Mouse (Mus musculus) CH12.LX (cell line): Measurements from ENCODE around the gene Cdc14a. TPM values are rescaled to one million over a fixed set of nuclear protein-coding genes. Genes with fewer than 3 reads are reported as not detected.
A peak's percentile ranks its signal among the peaks of the same experiment; 100 is the strongest.

Experiments
- DNase-seq: peaks from one replicate; pipeline ENCODE4 v3.0.0-alpha.2; 2013; ENCODE audit errors: extremely low read depth
- H3K27ac ChIP-seq: 2 replicates; pipeline ENCODE4 v1.5.1; 2012; ENCODE audit warnings: low read depth, mild to moderate bottlenecking, control low read depth, moderate library complexity; ENCODE audit not compliant: insufficient read depth
- H3K27me3 ChIP-seq: replicated peaks from 2 replicates; pipeline ENCODE3; 2012; ENCODE audit warnings: inconsistent platforms
- H3K36me3 ChIP-seq, 2 experiments: replicated peaks in 1 of 2; 2 replicates each; pipeline versions ENCODE3 to v1.6.1; 2012; ENCODE audit warnings: inconsistent platforms in 1 of 2, low read length in 1 of 2, mild to moderate bottlenecking in 1 of 2, mixed read lengths in 1 of 2, moderate library complexity in 1 of 2; ENCODE audit not compliant: control insufficient read depth in 1 of 2, insufficient read depth in 1 of 2
- H3K4me1 ChIP-seq, 2 experiments: 2 replicates each; pipeline ENCODE4 v1.6.1; 2012; ENCODE audit warnings: inconsistent platforms in 1 of 2, moderate library complexity in 1 of 2; ENCODE audit not compliant: insufficient read depth in 2 of 2, control insufficient read depth in 1 of 2
- H3K4me2 ChIP-seq: 2 replicates; pipeline ENCODE4 v1.6.1; 2012; ENCODE audit warnings: low read depth, mild to moderate bottlenecking, control low read depth; ENCODE audit not compliant: poor library complexity, insufficient read depth, severe bottlenecking
- H3K4me3 ChIP-seq, 3 experiments: fragments of 150-350 bp in 1 of 3; sonication (generic) in 1 of 3; replicated peaks in 1 of 3; 2 replicates each; pipeline versions ENCODE3 to v1.5.1; 2011 to 2012; ENCODE audit warnings: low read depth in 2 of 3, low read length in 2 of 3, mild to moderate bottlenecking in 2 of 3, moderate library complexity in 2 of 3, control low read depth in 1 of 3, improper control_type of control experiment in 1 of 3, inconsistent platforms in 1 of 3, mixed read lengths in 1 of 3; ENCODE audit not compliant: poor library complexity in 1 of 3
- H3K79me2 ChIP-seq: replicated peaks from 2 replicates; pipeline ENCODE4 v1.6.1; 2012; ENCODE audit warnings: mild to moderate bottlenecking, moderate library complexity; ENCODE audit not compliant: control insufficient read depth, poor library complexity, insufficient read depth, severe bottlenecking; ENCODE audit errors: extremely low read depth
- H3K9ac ChIP-seq: 2 replicates; pipeline ENCODE4 v1.6.1; 2012; ENCODE audit warnings: low read depth, mild to moderate bottlenecking, control low read depth, moderate library complexity; ENCODE audit not compliant: insufficient read depth
- H3K9me3 ChIP-seq: replicated peaks from 2 replicates; pipeline ENCODE3; 2012; ENCODE audit warnings: low read length, inconsistent platforms, mixed read lengths
- BHLHE40 ChIP-seq: IDR thresholded peaks from 2 replicates; pipeline ENCODE4 v1.6.1; 2011; ENCODE audit warnings: mild to moderate bottlenecking, low read depth, low read length, improper control_type of control experiment
- CHD1 ChIP-seq: IDR thresholded peaks from 2 replicates; pipeline ENCODE4 v1.6.1; 2012; ENCODE audit warnings: low read depth, low read length, improper control_type of control experiment, inconsistent platforms
- CTCF ChIP-seq, 2 experiments: IDR thresholded peaks in 1 of 2; conservative IDR thresholded peaks in 1 of 2; 2 replicates each; pipeline ENCODE4 v1.5.1; 2011 to 2012; ENCODE audit warnings: low read depth in 2 of 2, low read length in 2 of 2, improper control_type of control experiment in 1 of 2, inconsistent platforms in 1 of 2, mild to moderate bottlenecking in 1 of 2, moderate library complexity in 1 of 2
- ELF1 ChIP-seq: IDR thresholded peaks from 2 replicates; pipeline ENCODE4 v1.6.1; 2014; ENCODE audit warnings: low read depth, mild to moderate bottlenecking, inconsistent platforms, low read length, improper control_type of control experiment
- EP300 ChIP-seq: IDR thresholded peaks from 2 replicates; pipeline ENCODE4 v1.6.1; 2011; ENCODE audit warnings: low read length, improper control_type of control experiment
- GABPA ChIP-seq: IDR thresholded peaks from 2 replicates; pipeline ENCODE4 v1.6.1; 2012; ENCODE audit warnings: low read depth, low read length, improper control_type of control experiment, inconsistent platforms; ENCODE audit not compliant: insufficient replicate concordance
- IRF4 ChIP-seq: IDR thresholded peaks from 2 replicates; pipeline ENCODE4 v1.6.1; 2014; ENCODE audit warnings: low read depth, mild to moderate bottlenecking, inconsistent platforms, low read length, improper control_type of control experiment
- JUND ChIP-seq: conservative IDR thresholded peaks from 2 replicates; pipeline ENCODE4 v1.6.1; 2011; ENCODE audit warnings: low read depth, low read length, improper control_type of control experiment
- MAFK ChIP-seq: IDR thresholded peaks from 2 replicates; pipeline ENCODE4 v1.6.1; 2011; ENCODE audit warnings: low read length, improper control_type of control experiment; ENCODE audit not compliant: insufficient replicate concordance
- MAZ ChIP-seq: IDR thresholded peaks from 2 replicates; pipeline ENCODE4 v1.6.1; 2012; ENCODE audit warnings: low read depth, mild to moderate bottlenecking, inconsistent platforms, low read length, improper control_type of control experiment, moderate library complexity
- MEF2A ChIP-seq: IDR thresholded peaks from 2 replicates; pipeline ENCODE4 v1.6.1; 2014; ENCODE audit warnings: low read depth, mild to moderate bottlenecking, inconsistent platforms, low read length, improper control_type of control experiment, borderline replicate concordance
- MXI1 ChIP-seq: IDR thresholded peaks from 2 replicates; pipeline ENCODE4 v1.6.1; 2011; ENCODE audit warnings: mild to moderate bottlenecking, low read depth, low read length, improper control_type of control experiment
- MYC ChIP-seq: IDR thresholded peaks from 2 replicates; pipeline ENCODE4 v1.6.1; 2011; ENCODE audit warnings: low read depth, mild to moderate bottlenecking, improper control_type of control experiment, low read length
- NRF1 ChIP-seq: IDR thresholded peaks from 2 replicates; pipeline ENCODE4 v1.6.1; 2014; ENCODE audit warnings: low read depth, mild to moderate bottlenecking, inconsistent platforms, low read length, improper control_type of control experiment, moderate library complexity
- POLR2A ChIP-seq: IDR thresholded peaks from 2 replicates; pipeline ENCODE4 v1.6.1; 2011; ENCODE audit warnings: low read depth, mild to moderate bottlenecking, improper control_type of control experiment, low read length
- TCF12 ChIP-seq: IDR thresholded peaks from 2 replicates; pipeline ENCODE4 v1.6.1; 2014; ENCODE audit warnings: low read depth, mild to moderate bottlenecking, inconsistent platforms, low read length, improper control_type of control experiment
- USF1 ChIP-seq: IDR thresholded peaks from 2 replicates; pipeline ENCODE4 v1.6.1; 2014; ENCODE audit warnings: low read depth, mild to moderate bottlenecking, inconsistent platforms, low read length, improper control_type of control experiment
- ZC3H11A ChIP-seq: IDR thresholded peaks from 2 replicates; pipeline ENCODE4 v1.6.1; 2012; ENCODE audit warnings: low read depth, mild to moderate bottlenecking, inconsistent platforms, low read length, improper control_type of control experiment
- ZMIZ1 ChIP-seq: IDR thresholded peaks from 2 replicates; pipeline ENCODE4 v1.6.1; 2012; ENCODE audit warnings: low read depth, mild to moderate bottlenecking, inconsistent platforms, low read length, improper control_type of control experiment
- dilution Hi-C: fragments of 300-500 bp; cut with MboI; formaldehyde crosslinking; loops from 2 replicates; pipeline ENCODE4 v1.14.3; 2020; ENCODE audit warnings: low sequenced_read_pairs; ENCODE audit not compliant: extremely low pct_unique_long_range_greater_than_20kb, extremely low pct_ligation_motif_present
- in situ Hi-C: fragments of 300-500 bp; cut with MboI; formaldehyde crosslinking; loops from 3 replicates; pipeline ENCODE4 v1.14.3; 2019; ENCODE audit warnings: low sequenced_read_pairs, low pct_ligation_motif_present, low pct_unique_long_range_greater_than_20kb, mixed read lengths
- polyA plus RNA-seq: library from polyadenylated mRNA; unstranded; fragments of >175 nt; gene quantifications from 2 replicates; pipeline ENCODE4 v1.2.1, GENCODE M21; 2012; ENCODE audit warnings: low read depth; ENCODE audit not compliant: insufficient read length
- total RNA-seq, 2 experiments: library from RNA; depleted of rRNA; stranded (reverse); fragments of 300-350 nt in 1 of 2; fragments of >200 nt in 1 of 2; gene quantifications; 2 replicates each; pipeline ENCODE4 v1.2.3; 2012 to 2014

Cdc14a gene
- total and polyA plus RNA-seq, 3 experiments: 9.4 to 12.1 (median 9.8) TPM

GRCm38 (mm10) chr3:116233515-116233914 is 190.3 kb downstream of the Cdc14a start (continued):
- no peak for TF ChIP-seq JUND
- TF ChIP-seq CHD1: no peak

- dilution Hi-C loops: no loop called here
These were observed 191.1 kb downstream of the Cdc14a start for GRCm38 (mm10) chr3:116232763-116233162.

GRCm38 (mm10) chr3:116229336-116229735 is 194.5 kb downstream of the Cdc14a start:
- no peaks in the 10 kb centered on the region for H3K9me3 ChIP-seq
- H3K27me3 ChIP-seq: no peaks in the 10 kb centered on the region
- TF ChIP-seq ELF1: no peak
- DNase-seq: no peak
- peak overlapping the region; percentile 48; the same call in 1 of the 2 replicates for H3K4me2 ChIP-seq
- in situ Hi-C loops: no loop called here
- no peak overlapping the region for H3K4me3 ChIP-seq
- H3K27ac ChIP-seq: no peak overlapping the region
- dilution Hi-C loops: no loop called here
- H3K4me1 ChIP-seq: peaks cover 11 to 42% of the 10 kb centered on the region in 2 experiments
- no peak overlapping the region for H3K9ac ChIP-seq
- H3K79me2 ChIP-seq: no peaks in the 10 kb centered on the region
- H3K36me3 ChIP-seq: no peaks in the 10 kb centered on the region

More at GRCm38 (mm10) chr3:116232763-116233162, 191.1 kb downstream of the Cdc14a start:
- Histone ChIP-seq H3K27ac (no peak overlapping the region), H3K27me3 (no peaks in the 10 kb centered on the region), H3K79me2 (no peaks in the 10 kb centered on the region), H3K9me3 (no peaks in the 10 kb centered on the region), H3K4me2 (no peak overlapping the region), H3K36me3 (no peaks in the 10 kb centered on the region), H3K4me1 (peaks cover 9 to 35% of the 10 kb centered on the region in 2 experiments; a peak in 3 of 4 replicates), H3K9ac (no peak overlapping the region), H3K4me3 (no peak overlapping the region)
- in situ Hi-C loops: no loop called here
- DNase-seq: peak; percentile 43
- TF ChIP-seq MAFK (no peak), IRF4 (no peak), CTCF (conservative IDR thresholded peaks at IDR 0.05 in 1 of 2, IDR thresholded peaks at IDR 0.05 in 1 of 2; ENCODE audit: low read depth in 2 of 2, low read length in 2 of 2) (no peak), EP300 (no peak), POLR2A (no peak), NRF1 (no peak), USF1 (no peak), ZC3H11A (no peak), GABPA (no peak), TCF12 (no peak), MXI1 (no peak), MYC (no peak), MAZ (no peak), BHLHE40 (no peak), MEF2A (no peak), ZMIZ1 (no peak)
